Mouse (Mus musculus): ENCODE data around the gene Lrrc8e. TPM values are rescaled to one million over a fixed set of nuclear protein-coding genes. Genes with fewer than 3 reads are reported as not detected.
A peak's percentile ranks its signal among the peaks of the same experiment; 100 is the strongest.

Gene Lrrc8e
- polyA plus RNA-seq, 1 experiment from 2014 or later: 1.8 TPM

- Histone ChIP-seq H3K9ac (ENCODE audit: low read depth, low read length) (no peak overlapping the region), H3K4me2 (ENCODE audit: low read length) (0 out of 2 replicates have a peak overlapping the region, but pooled peaks have one; percentile 3), H3K27ac (no peak overlapping the region), H3K4me1 (replicated peaks; ENCODE audit: insufficient read depth, low read length) (0 out of 2 replicates have a peak, but pooled peaks cover 8% of the 10 kb centered on the region), H3K36me3 (ENCODE audit: insufficient read depth, low read length) (0 out of 2 replicates have a peak, but pooled peaks cover 5% of the 10 kb centered on the region), H3K4me3 (replicated peaks; ENCODE audit: low read depth, low read length) (no peak overlapping the region), H3K9me3 (replicated peaks; ENCODE audit: low read length) (no peaks in the 10 kb centered on the region), H3K27me3 (ENCODE audit: insufficient read depth, low read length) (no peaks in the 10 kb centered on the region)
- DNase-seq (ENCODE audit: low spot score): peak; percentile 92
- WGBS: 14% methylated on average over 18 of the region's 18 CpGs
- TF ChIP-seq CTCF (IDR thresholded peaks at IDR 0.05; ENCODE audit: low read depth): peak; percentile 94
- peak; percentile 93 for ATAC-seq (replicated peaks; ENCODE audit: low FRiP score, low read depth)
Measured at GRCm38 (mm10) chr8:4192807-4193587, 33.6 kb upstream of the Lrrc8e start.

- peak; percentile 78 for ATAC-seq (replicated peaks; ENCODE audit: low FRiP score, low read depth)
- 0 out of 2 replicates have a peak, but pooled peaks cover 8% of the 10 kb centered on the region for H3K4me1 ChIP-seq (replicated peaks; ENCODE audit: insufficient read depth, low read length)
- no peaks in the 10 kb centered on the region for H3K9me3 ChIP-seq (replicated peaks; ENCODE audit: low read length)
- TF ChIP-seq CTCF (IDR thresholded peaks at IDR 0.05; ENCODE audit: low read depth): no peak; the same call in 1 of the 2 replicates
- H3K4me3 ChIP-seq (replicated peaks; ENCODE audit: low read depth, low read length): no peak overlapping the region
- H3K36me3 ChIP-seq (ENCODE audit: insufficient read depth, low read length): 0 out of 2 replicates have a peak, but pooled peaks cover 1% of the 10 kb centered on the region
- 40% methylated on average over 7 of the region's 7 CpGs for WGBS
- no peaks in the 10 kb centered on the region for H3K27me3 ChIP-seq (ENCODE audit: insufficient read depth, low read length)
- no peak overlapping the region for H3K27ac ChIP-seq
- no peak overlapping the region for H3K9ac ChIP-seq (ENCODE audit: low read depth, low read length)
- DNase-seq (ENCODE audit: low spot score): no peak
- 0 out of 2 replicates have a peak overlapping the region, but pooled peaks have one; percentile 3 for H3K4me2 ChIP-seq (ENCODE audit: low read length)
Measured at GRCm38 (mm10) chr8:4193588-4193894, 33.1 kb upstream of the Lrrc8e start.

GRCm38 (mm10) chr8:4201321-4201720, 25.3 kb upstream of the Lrrc8e start:
- 56% methylated on average over 2 of the region's 2 CpGs for WGBS
- Histone ChIP-seq H3K27me3 (ENCODE audit: insufficient read depth, low read length) (no peaks in the 10 kb centered on the region), H3K4me2 (ENCODE audit: low read length) (no peak overlapping the region), H3K27ac (no peak overlapping the region), H3K9me3 (replicated peaks; ENCODE audit: low read length) (no peaks in the 10 kb centered on the region), H3K4me3 (replicated peaks; ENCODE audit: low read depth, low read length) (no peak overlapping the region), H3K9ac (ENCODE audit: low read depth, low read length) (no peak overlapping the region), H3K36me3 (ENCODE audit: insufficient read depth, low read length) (no peaks in the 10 kb centered on the region), H3K4me1 (replicated peaks; ENCODE audit: insufficient read depth, low read length) (no peaks in the 10 kb centered on the region)
- ATAC-seq (replicated peaks; ENCODE audit: low FRiP score, low read depth) (no peak), DNase-seq (ENCODE audit: low spot score) (no peak)
- TF ChIP-seq CTCF (IDR thresholded peaks at IDR 0.05; ENCODE audit: low read depth): no peak

- Histone ChIP-seq H3K4me2 (ENCODE audit: low read length) (peak overlapping the region; percentile 13; the same call in 1 of the 2 replicates), H3K9me3 (replicated peaks; ENCODE audit: low read length) (no peaks in the 10 kb centered on the region), H3K36me3 (ENCODE audit: insufficient read depth, low read length) (0 out of 2 replicates have a peak, but pooled peaks cover 3% of the 10 kb centered on the region), H3K4me3 (replicated peaks; ENCODE audit: low read depth, low read length) (no peak overlapping the region), H3K9ac (ENCODE audit: low read depth, low read length) (no peak overlapping the region), H3K27me3 (ENCODE audit: insufficient read depth, low read length) (no peaks in the 10 kb centered on the region), H3K4me1 (replicated peaks; ENCODE audit: insufficient read depth, low read length) (no peaks in the 10 kb centered on the region), H3K27ac (no peak overlapping the region)
- WGBS: 31% methylated on average over 38 of the region's 38 CpGs
- no peak for DNase-seq (ENCODE audit: low spot score)
- ATAC-seq (replicated peaks; ENCODE audit: low FRiP score, low read depth): peak; percentile 26; the same call in 1 of the 2 replicates
- peak; percentile 31; the same call in 1 of the 2 replicates for TF ChIP-seq CTCF (IDR thresholded peaks at IDR 0.05; ENCODE audit: low read depth)
Measured at GRCm38 (mm10) chr8:4205246-4206123, 21.1 kb upstream of the Lrrc8e start.

GRCm38 (mm10) chr8:4206182-4207015, 20.2 kb upstream of the Lrrc8e start:
- ATAC-seq (replicated peaks; ENCODE audit: low FRiP score, low read depth) (0 out of 2 replicates have a peak, but pooled peaks have one; percentile 26), DNase-seq (ENCODE audit: low spot score) (no peak)
- Histone ChIP-seq H3K9me3 (replicated peaks; ENCODE audit: low read length) (no peaks in the 10 kb centered on the region), H3K4me2 (ENCODE audit: low read length) (peak overlapping the region; percentile 13; the same call in 1 of the 2 replicates), H3K9ac (ENCODE audit: low read depth, low read length) (0 out of 2 replicates have a peak overlapping the region, but pooled peaks have one; percentile 8), H3K27ac (no peak overlapping the region), H3K4me3 (replicated peaks; ENCODE audit: low read depth, low read length) (no peak overlapping the region), H3K36me3 (ENCODE audit: insufficient read depth, low read length) (0 out of 2 replicates have a peak, but pooled peaks cover 3% of the 10 kb centered on the region), H3K27me3 (ENCODE audit: insufficient read depth, low read length) (no peaks in the 10 kb centered on the region), H3K4me1 (replicated peaks; ENCODE audit: insufficient read depth, low read length) (no peaks in the 10 kb centered on the region)
- WGBS: 19% methylated on average over 44 of the region's 44 CpGs
- TF ChIP-seq CTCF (IDR thresholded peaks at IDR 0.05; ENCODE audit: low read depth): no peak

All from kidney, postnatal 0 days (tissue).